Mouse (Mus musculus) limb, embryonic 11.5 days (tissue): ENCODE data around the gene Leprot. TPM values are rescaled to one million over a fixed set of nuclear protein-coding genes. Genes with fewer than 3 reads are reported as not detected.

Experiments
- ATAC-seq: fragments of 200-750 bp; cut with Nextera tagmentation; 2 replicates; pipeline ENCODE4 v1.8.0; 2017; ENCODE audit warnings: low read depth; ENCODE audit not compliant: insufficient number of reproducible peaks, low FRiP score, low TSS enrichment
- DNase-seq: peaks from one replicate; pipeline ENCODE4 v3.0.0-alpha.2; 2015; ENCODE audit warnings: low spot score
- H3K27ac ChIP-seq: fragments of 300-500 bp; sonication (generic); replicated peaks from 2 replicates; pipeline ENCODE4 v1.5.1; 2014; ENCODE audit warnings: low read depth, mild to moderate bottlenecking, low read length
- H3K27me3 ChIP-seq: fragments of 300-500 bp; sonication (generic); 2 replicates; pipeline ENCODE4 v1.6.1; 2014; ENCODE audit warnings: mild to moderate bottlenecking, low read length, mixed read lengths; ENCODE audit not compliant: control insufficient read depth, insufficient read depth
- H3K36me3 ChIP-seq: fragments of 300-500 bp; sonication (generic); 2 replicates; pipeline ENCODE4 v1.6.1; 2014; ENCODE audit warnings: mild to moderate bottlenecking, low read length, moderate library complexity, mixed read lengths; ENCODE audit not compliant: control insufficient read depth, insufficient read depth
- H3K4me1 ChIP-seq: fragments of 300-500 bp; sonication (generic); 2 replicates; pipeline ENCODE4 v1.6.1; 2014; ENCODE audit warnings: low read length, mixed read lengths; ENCODE audit not compliant: control insufficient read depth, insufficient read depth
- H3K4me2 ChIP-seq: fragments of 300-500 bp; sonication (generic); 2 replicates; pipeline ENCODE4 v1.6.1; 2014; ENCODE audit warnings: low read depth, mild to moderate bottlenecking, moderate library complexity; ENCODE audit not compliant: severe bottlenecking
- H3K4me3 ChIP-seq: fragments of 300-500 bp; sonication (generic); 2 replicates; pipeline ENCODE4 v1.5.1; 2014; ENCODE audit warnings: low read depth, low read length
- H3K9ac ChIP-seq: fragments of 300-500 bp; sonication (generic); 2 replicates; pipeline ENCODE4 v1.6.1; 2014; ENCODE audit warnings: mild to moderate bottlenecking, low read length
- H3K9me3 ChIP-seq: fragments of 300-500 bp; sonication (generic); 2 replicates; pipeline ENCODE4 v1.6.1; 2016; ENCODE audit warnings: low read length; ENCODE audit not compliant: control insufficient read depth
- WGBS: fragments of 180-500 bp; shearing (Covaris S2); extraction: QIAGEN DNeasy Blood & Tissue Kit; methylation state at CpG from one replicate; pipeline ENCODE4 v1.1.7; 2014; 5-methylcytosine and 5-hydroxymethylcytosine counted together
- polyA plus RNA-seq: library from polyadenylated mRNA; unstranded; fragments of >200 nt; fragmentation: Nextera tagmentation; extraction: Ambion mirVana; gene quantifications from 2 replicates; pipeline ENCODE4 v1.2.1, GENCODE M21; 2014

Gene Leprot
- polyA plus RNA-seq, 1 experiment from 2014 or later: 60.8 TPM

GRCm38 (mm10) chr4:101637472-101637871 lies 10.0 kb upstream of the Leprot start:
- H3K4me3 ChIP-seq: no peak overlapping the region
- no peak for ATAC-seq
- H3K4me2 ChIP-seq: no peak overlapping the region
- no peak overlapping the region for H3K27ac ChIP-seq
- no peaks in the 10 kb centered on the region for H3K27me3 ChIP-seq
- H3K9me3 ChIP-seq: no peaks in the 10 kb centered on the region
- no peak overlapping the region for H3K9ac ChIP-seq
- no peak for DNase-seq
- no peaks in the 10 kb centered on the region for H3K4me1 ChIP-seq
- no peaks in the 10 kb centered on the region for H3K36me3 ChIP-seq
- WGBS: 93% methylated on average over 1 of the region's 1 CpGs

GRCm38 (mm10) chr4:101640631-101641030 lies 6.9 kb upstream of the Leprot start:
- no peaks in the 10 kb centered on the region for H3K36me3 ChIP-seq
- no peaks in the 10 kb centered on the region for H3K4me1 ChIP-seq
- no peak overlapping the region for H3K4me2 ChIP-seq
- WGBS: 85% methylated on average over 5 of the region's 5 CpGs
- DNase-seq: no peak
- H3K9ac ChIP-seq: no peak overlapping the region
- H3K9me3 ChIP-seq: no peaks in the 10 kb centered on the region
- H3K27me3 ChIP-seq: no peaks in the 10 kb centered on the region
- H3K4me3 ChIP-seq: no peak overlapping the region
- ATAC-seq: no peak
- H3K27ac ChIP-seq: no peak overlapping the region

- no peaks in the 10 kb centered on the region for H3K27me3 ChIP-seq
- WGBS: 80% methylated on average over 6 of the region's 6 CpGs
Measured at GRCm38 (mm10) chr4:101642708-101643107, 4.8 kb upstream of the Leprot start.

GRCm38 (mm10) chr4:101643216-101643615 lies 4.3 kb upstream of the Leprot start:
- Histone ChIP-seq H3K27ac (no peak overlapping the region), H3K4me2 (no peak overlapping the region), H3K27me3 (no peaks in the 10 kb centered on the region), H3K4me3 (no peak overlapping the region), H3K9ac (no peak overlapping the region), H3K4me1 (no peaks in the 10 kb centered on the region), H3K36me3 (no peaks in the 10 kb centered on the region), H3K9me3 (no peaks in the 10 kb centered on the region)
- WGBS: 86% methylated on average over 4 of the region's 4 CpGs
- no peak for DNase-seq
- ATAC-seq: no peak

More at GRCm38 (mm10) chr4:101642708-101643107, 4.8 kb upstream of the Leprot start:
- Histone ChIP-seq H3K27ac (no peak overlapping the region), H3K9ac (no peak overlapping the region), H3K4me3 (no peak overlapping the region), H3K4me1 (no peaks in the 10 kb centered on the region), H3K36me3 (no peaks in the 10 kb centered on the region), H3K9me3 (no peaks in the 10 kb centered on the region), H3K4me2 (no peak overlapping the region)
- no peak for ATAC-seq
- DNase-seq: no peak

- Histone ChIP-seq H3K4me2 (peak overlapping the region; percentile 52), H3K36me3 (no peaks in the 10 kb centered on the region), H3K4me3 (peak overlapping the region; percentile 80), H3K4me1 (0 out of 2 replicates have a peak, but pooled peaks cover 3% of the 10 kb centered on the region), H3K9me3 (no peaks in the 10 kb centered on the region), H3K27me3 (no peaks in the 10 kb centered on the region), H3K9ac (peak overlapping the region; percentile 59), H3K27ac (no peak overlapping the region; the same call in 1 of the 2 replicates)
- ATAC-seq: no peak; the same call in 1 of the 2 replicates
- DNase-seq: no peak
- under 1% methylated on average over 8 of the region's 8 CpGs for WGBS
Measured at GRCm38 (mm10) chr4:101646857-101647195, 692 bp upstream of the Leprot start.

GRCm38 (mm10) chr4:101647976-101648642 lies 591 bp downstream of the Leprot start:
- Histone ChIP-seq H3K36me3 (no peaks in the 10 kb centered on the region), H3K4me2 (peak overlapping the region; percentile 52), H3K4me3 (peak overlapping the region; percentile 80), H3K9me3 (no peaks in the 10 kb centered on the region), H3K27me3 (no peaks in the 10 kb centered on the region), H3K4me1 (0 out of 2 replicates have a peak, but pooled peaks cover 3% of the 10 kb centered on the region), H3K9ac (peak overlapping the region; percentile 91), H3K27ac (peak overlapping the region; percentile 90)
- DNase-seq (no peak), ATAC-seq (peak; percentile 28)
- 2% methylated on average over 20 of the region's 20 CpGs for WGBS

- Histone ChIP-seq H3K9me3 (no peaks in the 10 kb centered on the region), H3K4me1 (0 out of 2 replicates have a peak, but pooled peaks cover 6% of the 10 kb centered on the region), H3K9ac (no peak overlapping the region; the same call in 1 of the 2 replicates), H3K36me3 (no peaks in the 10 kb centered on the region), H3K27me3 (no peaks in the 10 kb centered on the region), H3K4me2 (peak overlapping the region; percentile 52), H3K4me3 (peak overlapping the region; percentile 80; the same call in 1 of the 2 replicates), H3K27ac (no peak overlapping the region)
- 85% methylated on average over 1 of the region's 1 CpGs for WGBS
- ATAC-seq (no peak), DNase-seq (no peak)
Measured at GRCm38 (mm10) chr4:101648745-101649144, 1.2 kb downstream of the Leprot start.

- ATAC-seq (no peak), DNase-seq (no peak)
- H3K27me3 ChIP-seq: no peaks in the 10 kb centered on the region
- no peak overlapping the region for H3K4me3 ChIP-seq
- peaks cover 16% of the 10 kb centered on the region for H3K4me1 ChIP-seq
- no peak overlapping the region for H3K4me2 ChIP-seq
- no peak overlapping the region for H3K27ac ChIP-seq
- H3K9me3 ChIP-seq: no peaks in the 10 kb centered on the region
- 86% methylated on average over 2 of the region's 2 CpGs for WGBS
- no peak overlapping the region for H3K9ac ChIP-seq
- no peaks in the 10 kb centered on the region for H3K36me3 ChIP-seq
Measured at GRCm38 (mm10) chr4:101650961-101651360, 3.4 kb downstream of the Leprot start.
